Mouse (Mus musculus) hindbrain, embryonic 11.5 days (tissue): Measurements from ENCODE around the gene Apod. TPM values are rescaled to one million over a fixed set of nuclear protein-coding genes. Genes with fewer than 3 reads are reported as not detected.
"Not testable (repeated sequence)": the region's sequence is repeated elsewhere in the genome, so short reads cannot be mapped to it uniquely, and the experiment has no call there.

ENCODE experiments used
- ATAC-seq: fragments of 200-750 bp; cut with Nextera tagmentation; 2 replicates; pipeline ENCODE4 v1.8.0; 2017; ENCODE audit warnings: mild to moderate bottlenecking, moderate TSS enrichment, moderate library complexity; ENCODE audit not compliant: low FRiP score
- DNase-seq: peaks from one replicate; pipeline ENCODE4 v3.0.0-alpha.2; 2015; ENCODE audit warnings: low spot score
- H3K27ac ChIP-seq: fragments of 300-500 bp; sonication (generic); 2 replicates; pipeline ENCODE4 v1.5.1; 2014; ENCODE audit warnings: mild to moderate bottlenecking, low read depth, low read length
- H3K27me3 ChIP-seq: fragments of 300-500 bp; sonication (generic); 2 replicates; pipeline ENCODE4 v1.6.1; 2014; ENCODE audit warnings: mild to moderate bottlenecking, low read length, moderate library complexity, mixed read lengths; ENCODE audit not compliant: control insufficient read depth, insufficient read depth
- H3K36me3 ChIP-seq: fragments of 300-500 bp; sonication (generic); 2 replicates; pipeline ENCODE4 v1.6.1; 2014; ENCODE audit warnings: mild to moderate bottlenecking, low read length, moderate library complexity, mixed read lengths; ENCODE audit not compliant: control insufficient read depth, insufficient read depth
- H3K4me1 ChIP-seq: fragments of 300-500 bp; sonication (generic); replicated peaks from 2 replicates; pipeline ENCODE4 v1.6.1; 2014; ENCODE audit warnings: low read length, mixed read lengths; ENCODE audit not compliant: control insufficient read depth, insufficient read depth
- H3K4me2 ChIP-seq: fragments of 300-500 bp; sonication (generic); replicated peaks from 2 replicates; pipeline ENCODE4 v1.6.1; 2014; ENCODE audit warnings: mild to moderate bottlenecking, low read depth, low read length
- H3K4me3 ChIP-seq: fragments of 300-500 bp; sonication (generic); 2 replicates; pipeline ENCODE4 v1.5.1; 2014; ENCODE audit warnings: low read depth, low read length
- H3K9ac ChIP-seq: fragments of 300-500 bp; sonication (generic); 2 replicates; pipeline ENCODE4 v1.6.1; 2014; ENCODE audit warnings: low read depth, low read length
- H3K9me3 ChIP-seq: fragments of 300-500 bp; sonication (generic); 2 replicates; pipeline ENCODE4 v1.6.1; 2016; ENCODE audit warnings: low read length; ENCODE audit not compliant: control insufficient read depth
- WGBS: fragments of 180-500 bp; shearing (Covaris S2); extraction: QIAGEN DNeasy Blood & Tissue Kit; methylation state at CpG from one replicate; pipeline ENCODE4 v1.1.7; 2014; 5-methylcytosine and 5-hydroxymethylcytosine counted together
- polyA plus RNA-seq: library from polyadenylated mRNA; unstranded; fragments of >200 nt; fragmentation: Nextera tagmentation; extraction: Ambion mirVana; gene quantifications from 2 replicates; pipeline ENCODE4 v1.2.1, GENCODE M21; 2014

Apod gene
- polyA plus RNA-seq, 1 experiment from 2014 or later, result 68.0 TPM

DNA sequence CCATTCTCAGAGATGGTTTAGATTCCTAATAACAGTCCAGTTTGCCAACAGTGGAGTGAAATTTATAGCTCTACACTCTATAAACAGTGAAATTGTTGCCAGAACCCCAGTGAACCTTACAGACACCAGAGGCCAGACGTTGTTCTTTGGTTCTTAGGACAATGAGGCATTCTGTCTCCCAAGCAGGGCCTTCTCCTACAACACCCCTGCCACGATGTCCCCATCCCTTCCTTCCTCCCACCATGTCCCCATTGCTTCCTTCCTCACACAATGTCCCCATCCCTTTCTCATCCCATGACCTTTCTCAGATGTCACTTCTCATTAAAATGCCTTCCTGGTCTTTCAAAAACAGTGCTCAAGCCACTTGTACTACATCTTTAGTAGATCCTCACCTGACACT is 3.8 kb upstream of the Apod start:
- 74% methylated on average over 2 of the region's 2 CpGs for WGBS
- ATAC-seq, result no peak

DNA sequence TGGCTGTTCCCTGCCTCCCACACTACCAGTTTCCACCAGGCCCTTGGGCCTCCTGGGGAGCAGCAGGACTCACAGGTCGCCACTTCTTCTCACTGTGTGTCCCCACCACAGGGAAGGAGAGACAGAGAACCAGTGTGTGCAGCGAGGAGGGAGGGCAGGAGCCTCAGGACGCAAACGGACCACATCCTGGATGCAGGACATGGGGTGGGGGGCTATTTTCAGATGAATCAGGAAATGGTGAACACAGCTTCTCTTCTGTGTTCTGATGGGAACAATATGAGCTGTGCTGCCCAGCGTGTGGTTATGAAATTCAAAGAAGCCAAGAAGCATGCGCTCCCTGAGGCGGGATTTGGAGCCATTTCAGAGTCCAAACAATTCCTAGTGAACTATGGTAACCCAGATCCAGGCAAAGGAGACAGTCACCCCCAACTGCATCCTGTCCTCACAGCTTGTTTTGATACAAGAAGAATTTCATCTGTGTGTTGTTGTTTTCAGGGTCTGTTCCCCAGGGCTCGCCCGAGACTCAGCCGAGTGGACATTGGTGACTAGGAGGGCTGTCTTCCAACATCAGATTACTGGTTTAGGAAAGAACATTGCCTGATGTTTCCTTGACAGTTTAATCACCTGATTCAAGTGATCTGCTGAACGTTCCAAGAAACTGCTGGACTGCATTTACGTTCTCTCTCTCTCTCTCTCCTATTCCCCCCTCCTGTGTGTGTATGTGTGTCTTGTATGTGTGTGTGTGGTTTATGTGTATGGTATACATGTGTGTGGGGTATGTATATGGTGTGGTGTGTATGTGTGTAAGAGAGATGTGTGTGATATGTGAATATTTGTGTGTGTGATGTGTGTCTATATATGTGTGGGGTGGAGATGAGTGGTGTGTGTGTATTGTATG is 1.9 kb upstream of the Apod start:
- H3K4me1 ChIP-seq, H3K4me2 ChIP-seq, H3K27me3 ChIP-seq, H3K4me3 ChIP-seq, ATAC-seq, H3K9ac ChIP-seq, H3K36me3 ChIP-seq, H3K9me3 ChIP-seq, H3K27ac ChIP-seq, DNase-seq: not testable (repeated sequence)
- WGBS, result 56% methylated on average over 12 of the region's 12 CpGs

More for the DNA sequence above, 3.8 kb upstream of the Apod start:
- no peak overlapping the region for H3K9ac ChIP-seq
- H3K36me3 ChIP-seq, result no peaks in the 10 kb centered on the region
- H3K4me3 ChIP-seq, result no peak overlapping the region
- no peaks in the 10 kb centered on the region for H3K27me3 ChIP-seq
- no peaks in the 10 kb centered on the region for H3K9me3 ChIP-seq
- no peak overlapping the region for H3K4me2 ChIP-seq
- DNase-seq, result no peak
- no peak overlapping the region for H3K27ac ChIP-seq
- H3K4me1 ChIP-seq, result no peaks in the 10 kb centered on the region; the same call in 1 of the 2 replicates

DNA sequence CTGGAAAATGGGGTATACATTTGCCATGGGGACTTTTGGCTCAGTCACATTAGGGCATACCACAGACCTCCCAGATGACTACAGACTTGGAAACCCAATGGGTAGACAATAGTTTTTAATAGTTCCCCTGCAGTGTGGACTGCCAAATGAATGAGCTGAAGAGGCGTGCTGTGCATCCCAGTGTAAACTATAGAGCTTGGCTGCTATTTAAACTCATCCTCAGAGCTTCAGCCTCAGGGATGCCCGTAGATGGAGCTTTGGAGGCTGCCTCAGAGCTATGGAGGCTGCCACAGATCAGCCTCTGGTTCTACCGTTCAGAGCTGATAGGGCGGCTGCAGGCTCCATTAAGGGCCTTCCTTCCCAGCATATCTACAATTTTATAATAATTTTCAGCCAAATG is 686 bp upstream of the Apod start:
- H3K36me3 ChIP-seq, result no peaks in the 10 kb centered on the region
- no peaks in the 10 kb centered on the region for H3K27me3 ChIP-seq
- no peak overlapping the region for H3K4me2 ChIP-seq
- H3K4me3 ChIP-seq, result no peak overlapping the region
- DNase-seq, result no peak
- no peak for ATAC-seq
- H3K9me3 ChIP-seq, result no peaks in the 10 kb centered on the region
- 76% methylated on average over 4 of the region's 4 CpGs for WGBS
- H3K4me1 ChIP-seq, result no peaks in the 10 kb centered on the region
- no peak overlapping the region for H3K27ac ChIP-seq
- no peak overlapping the region for H3K9ac ChIP-seq

DNA sequence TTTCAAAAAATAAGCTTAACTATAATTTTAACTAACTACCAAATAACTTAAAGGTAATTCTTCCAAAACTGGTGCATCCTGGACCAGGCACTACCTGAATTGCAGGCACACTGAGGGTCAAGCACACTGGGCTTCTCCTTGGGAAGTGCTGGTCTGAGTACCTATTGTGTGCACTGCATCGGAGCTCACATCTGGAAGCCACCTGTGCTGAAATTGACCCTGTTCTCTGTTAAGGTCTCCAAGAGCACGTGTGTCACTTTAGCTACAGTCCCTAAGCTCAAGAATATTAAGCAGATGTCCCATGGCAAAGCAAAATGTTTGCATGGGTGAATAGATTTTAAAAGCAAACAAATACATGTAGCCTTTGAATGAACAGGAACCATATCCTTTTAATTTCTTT is 997 bp downstream of the Apod start:
- no peak overlapping the region for H3K27ac ChIP-seq
- H3K9me3 ChIP-seq, result no peaks in the 10 kb centered on the region
- no peak overlapping the region for H3K4me3 ChIP-seq
- H3K36me3 ChIP-seq, result no peaks in the 10 kb centered on the region
- ATAC-seq (no peak), DNase-seq (no peak)
- no peaks in the 10 kb centered on the region for H3K4me1 ChIP-seq
- no peak overlapping the region for H3K9ac ChIP-seq
- WGBS, result 46% methylated on average over 2 of the region's 2 CpGs
- H3K27me3 ChIP-seq, result no peaks in the 10 kb centered on the region
- no peak overlapping the region for H3K4me2 ChIP-seq

DNA sequence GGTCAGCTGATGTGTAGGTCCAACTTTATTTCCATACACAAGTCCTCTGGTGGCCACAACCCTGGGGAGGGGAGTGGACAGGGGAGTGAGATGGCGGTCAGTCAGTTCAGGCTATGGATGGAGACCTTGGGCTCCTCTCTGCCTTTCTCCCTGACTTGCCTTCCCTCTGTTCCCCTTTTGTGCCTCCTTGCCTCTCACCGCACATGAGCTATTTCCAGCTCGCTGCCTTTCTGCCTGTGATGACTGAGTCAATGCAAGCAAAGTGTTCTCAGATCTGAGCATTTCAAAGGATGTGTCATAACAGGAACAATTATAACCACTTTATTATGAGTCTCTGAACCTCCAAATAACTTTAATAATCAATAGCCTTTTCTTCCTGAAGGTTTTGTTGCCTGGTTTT is 2.3 kb downstream of the Apod start:
- Histone ChIP-seq H3K36me3 (no peaks in the 10 kb centered on the region), H3K4me2 (no peak overlapping the region), H3K4me3 (no peak overlapping the region), H3K4me1 (no peaks in the 10 kb centered on the region), H3K27ac (no peak overlapping the region), H3K27me3 (no peaks in the 10 kb centered on the region), H3K9ac (no peak overlapping the region), H3K9me3 (no peaks in the 10 kb centered on the region)
- 64% methylated on average over 3 of the region's 3 CpGs for WGBS
- ATAC-seq, result no peak
- DNase-seq, result no peak

DNA sequence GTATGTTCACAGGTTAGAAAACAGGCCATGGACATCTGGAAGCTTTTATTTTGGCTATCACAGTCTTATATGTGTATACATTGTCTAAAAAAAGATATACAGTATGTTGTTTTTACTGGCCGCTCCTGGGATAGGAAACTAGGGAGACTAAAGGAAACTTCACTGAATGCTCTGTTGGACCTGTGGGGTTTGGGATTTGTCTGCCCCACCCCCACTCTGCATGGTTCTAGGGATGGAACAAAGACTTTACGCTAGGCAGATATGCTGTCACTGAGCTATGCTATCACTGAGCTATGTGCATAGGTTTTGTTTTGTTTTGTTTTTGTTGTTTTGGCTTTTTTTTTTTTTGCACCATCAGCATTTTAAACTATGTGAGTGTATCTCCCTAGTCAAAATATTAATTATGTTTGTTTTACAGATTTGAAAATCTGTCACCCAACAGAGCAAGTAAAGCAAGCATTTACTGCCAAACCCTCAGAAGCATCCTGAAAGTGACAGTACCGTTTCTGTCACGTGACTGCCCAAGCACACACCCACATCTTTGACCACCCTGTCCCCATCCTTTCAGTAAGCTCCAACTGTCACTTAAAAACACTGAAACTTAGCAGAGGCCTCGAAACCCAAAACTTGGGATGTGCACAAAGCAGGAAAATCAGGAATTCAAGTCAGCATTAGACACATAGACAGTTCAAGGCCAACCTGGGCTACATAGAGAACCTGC is 9.2 kb downstream of the Apod start:
- ATAC-seq, result no peak
- Histone ChIP-seq H3K36me3 (no peaks in the 10 kb centered on the region), H3K4me2 (no peak overlapping the region), H3K9me3 (no peaks in the 10 kb centered on the region), H3K27ac (no peak overlapping the region), H3K9ac (no peak overlapping the region), H3K4me3 (no peak overlapping the region), H3K4me1 (0 out of 2 replicates have a peak, but pooled peaks cover 2% of the 10 kb centered on the region), H3K27me3 (no peaks in the 10 kb centered on the region)
- WGBS, result 72% methylated on average over 5 of the region's 5 CpGs
- DNase-seq, result no peak

DNA sequence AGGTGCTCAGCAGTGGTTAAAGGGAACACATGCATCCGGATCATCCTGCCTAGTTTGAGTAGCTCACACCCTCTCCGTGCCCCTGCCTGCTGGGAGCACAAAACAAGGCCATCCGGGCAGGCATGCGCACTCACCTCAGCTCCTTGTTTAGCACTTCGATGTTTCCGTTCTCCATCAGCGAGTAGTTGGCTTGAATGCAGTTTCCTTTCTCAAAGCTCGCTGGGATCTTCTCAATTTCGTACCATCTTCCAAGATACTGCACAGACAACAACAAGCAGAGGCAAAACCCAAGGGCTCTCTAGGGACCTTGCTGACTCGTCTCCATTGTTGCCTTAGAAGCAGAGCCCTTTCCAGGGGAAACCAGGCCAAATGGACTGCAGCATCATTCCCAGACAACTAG is 11.3 kb downstream of the Apod start:
- 71% methylated on average over 10 of the region's 10 CpGs for WGBS
- H3K4me1 ChIP-seq, result peaks cover 11% of the 10 kb centered on the region; the same call in 1 of the 2 replicates
- no peak for DNase-seq
- no peak overlapping the region for H3K4me3 ChIP-seq
- H3K4me2 ChIP-seq, result no peak overlapping the region
- H3K36me3 ChIP-seq, result no peaks in the 10 kb centered on the region
- ATAC-seq, result no peak
- H3K27ac ChIP-seq, result no peak overlapping the region
- no peak overlapping the region for H3K9ac ChIP-seq
- H3K9me3 ChIP-seq, result no peaks in the 10 kb centered on the region
- no peaks in the 10 kb centered on the region for H3K27me3 ChIP-seq

DNA sequence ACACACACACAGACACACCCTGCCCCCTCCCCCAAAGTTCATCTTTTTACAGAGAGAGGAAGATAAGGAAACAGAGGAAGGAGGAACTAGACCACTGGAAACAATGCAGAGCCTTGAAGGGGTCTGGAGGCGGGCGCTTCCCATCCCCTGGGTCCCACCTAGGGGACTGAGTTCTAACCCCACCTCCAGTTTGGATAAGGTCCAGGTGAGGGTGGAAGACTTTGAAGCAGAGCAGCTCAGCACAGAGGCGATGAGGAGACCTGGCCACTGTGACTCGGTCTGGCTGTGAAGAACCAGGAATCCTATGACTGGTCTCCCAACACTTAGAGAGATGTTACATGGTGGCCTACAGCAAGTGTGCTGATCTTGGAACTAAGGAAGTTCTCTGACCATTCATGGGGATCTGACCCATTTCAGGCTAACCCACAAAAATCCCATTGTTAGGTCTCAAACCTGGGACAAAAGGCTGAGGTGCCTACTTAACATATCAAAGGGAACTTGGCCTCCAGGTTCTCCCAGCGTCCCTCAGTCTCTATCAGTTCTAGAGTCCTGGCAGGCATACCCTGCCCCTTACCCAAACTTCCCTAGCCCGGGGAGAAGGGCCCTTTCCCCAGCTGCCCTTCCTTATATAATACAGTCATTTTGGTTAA is 13.6 kb downstream of the Apod start:
- H3K4me1 ChIP-seq, result peaks cover 11% of the 10 kb centered on the region; the same call in 1 of the 2 replicates
- no peaks in the 10 kb centered on the region for H3K36me3 ChIP-seq
- DNase-seq (no peak), ATAC-seq (no peak)
- no peak overlapping the region for H3K4me3 ChIP-seq
- no peaks in the 10 kb centered on the region for H3K9me3 ChIP-seq
- 76% methylated on average over 6 of the region's 6 CpGs for WGBS
- no peak overlapping the region for H3K27ac ChIP-seq
- no peak overlapping the region for H3K4me2 ChIP-seq
- no peaks in the 10 kb centered on the region for H3K27me3 ChIP-seq
- no peak overlapping the region for H3K9ac ChIP-seq
